Mouse (Mus musculus) WW6 (cell line): ENCODE measurements around the gene Atl2.

Experiments used
- DNase-seq: peaks from one replicate; pipeline ENCODE4 v3.0.0-alpha.2; 2013; ENCODE audit warnings: low read depth, low spot score

The Atl2 gene

GRCm38 (mm10) chr17:79895911-79896423 lies at the start of gene Atl2:
Atl2 (minus strand) TSS chr17:79896123.
- DNase-seq: peak; percentile 86

- DNase-seq: no peak
Observed at GRCm38 (mm10) chr17:79944851-79945250, 48.9 kb upstream of the Atl2 start.

- no peak for DNase-seq
Observed at GRCm38 (mm10) chr17:79942418-79942817, 46.5 kb upstream of the Atl2 start.

GRCm38 (mm10) chr17:79939133-79939532 lies 43.2 kb upstream of the Atl2 start:
- DNase-seq: no peak

- DNase-seq: no peak
Observed at GRCm38 (mm10) chr17:79937921-79938601, 42.1 kb upstream of the Atl2 start.

GRCm38 (mm10) chr17:79934370-79934769 lies 38.4 kb upstream of the Atl2 start:
- DNase-seq: no peak

- DNase-seq: no peak
Observed at GRCm38 (mm10) chr17:79932676-79933278, 36.9 kb upstream of the Atl2 start.

GRCm38 (mm10) chr17:79927110-79927509 lies 31.2 kb upstream of the Atl2 start:
- no peak for DNase-seq

GRCm38 (mm10) chr17:79926486-79926885 lies 30.6 kb upstream of the Atl2 start:
- no peak for DNase-seq

- no peak for DNase-seq
Observed at GRCm38 (mm10) chr17:79925865-79926421, 30.0 kb upstream of the Atl2 start.

- no peak for DNase-seq
Observed at GRCm38 (mm10) chr17:79920355-79920754, 24.4 kb upstream of the Atl2 start.

GRCm38 (mm10) chr17:79919566-79920350 lies 23.8 kb upstream of the Atl2 start:
- DNase-seq: no peak

GRCm38 (mm10) chr17:79918484-79919004 lies 22.6 kb upstream of the Atl2 start:
- DNase-seq: no peak

GRCm38 (mm10) chr17:79916996-79917395 lies 21.1 kb upstream of the Atl2 start:
- no peak for DNase-seq

GRCm38 (mm10) chr17:79912174-79912573 lies 16.3 kb upstream of the Atl2 start:
- DNase-seq: no peak

- DNase-seq: no peak
Observed at GRCm38 (mm10) chr17:79911718-79912117, 15.8 kb upstream of the Atl2 start.

- DNase-seq: no peak
Observed at GRCm38 (mm10) chr17:79909571-79909970, 13.6 kb upstream of the Atl2 start.

GRCm38 (mm10) chr17:79907698-79908097 lies 11.8 kb upstream of the Atl2 start:
- no peak for DNase-seq

- DNase-seq: no peak
Observed at GRCm38 (mm10) chr17:79906791-79907494, 11.0 kb upstream of the Atl2 start.

- no peak for DNase-seq
Observed at GRCm38 (mm10) chr17:79904593-79904992, 8.7 kb upstream of the Atl2 start.

- no peak for DNase-seq
Observed at GRCm38 (mm10) chr17:79901207-79901606, 5.3 kb upstream of the Atl2 start.
